Mouse (Mus musculus) hindbrain, embryonic 12.5 days (tissue): Measurements from ENCODE around the gene E430018J23Rik. TPM values are rescaled to one million over a fixed set of nuclear protein-coding genes. Genes with fewer than 3 reads are reported as not detected.
A peak's percentile ranks its signal among the peaks of the same experiment; 100 is the strongest.
"Not testable (repeated sequence)": the region's sequence is repeated elsewhere in the genome, so short reads cannot be mapped to it uniquely, and the experiment has no call there.

Experiments used
- ATAC-seq: fragments of 200-750 bp; cut with Nextera tagmentation; 2 replicates; pipeline ENCODE4 v1.8.0; 2017; ENCODE audit warnings: moderate TSS enrichment; ENCODE audit not compliant: low FRiP score
- H3K27ac ChIP-seq: fragments of 300-500 bp; sonication (generic); 2 replicates; pipeline ENCODE4 v1.5.1; 2016; ENCODE audit warnings: mild to moderate bottlenecking
- H3K27me3 ChIP-seq: fragments of 300-500 bp; sonication (generic); 2 replicates; pipeline ENCODE4 v1.6.1; 2016; ENCODE audit warnings: mild to moderate bottlenecking
- H3K36me3 ChIP-seq: fragments of 300-500 bp; sonication (generic); 2 replicates; pipeline ENCODE4 v1.6.1; 2016; ENCODE audit warnings: mild to moderate bottlenecking
- H3K4me1 ChIP-seq: fragments of 300-500 bp; sonication (generic); 2 replicates; pipeline ENCODE4 v1.6.1; 2016
- H3K4me2 ChIP-seq: fragments of 300-500 bp; sonication (generic); replicated peaks from 2 replicates; pipeline ENCODE4 v1.6.1; 2016; ENCODE audit warnings: mild to moderate bottlenecking
- H3K4me3 ChIP-seq: fragments of 300-500 bp; sonication (generic); 2 replicates; pipeline ENCODE4 v1.5.1; 2016; ENCODE audit warnings: mild to moderate bottlenecking
- H3K9ac ChIP-seq: fragments of 300-500 bp; sonication (generic); 2 replicates; pipeline ENCODE4 v1.6.1; 2016; ENCODE audit warnings: mild to moderate bottlenecking, moderate library complexity
- H3K9me3 ChIP-seq: fragments of 300-500 bp; sonication (generic); replicated peaks from 2 replicates; pipeline ENCODE4 v1.6.1; 2016; ENCODE audit warnings: mild to moderate bottlenecking
- WGBS: fragments of 180-500 bp; shearing (Covaris S2); methylation state at CpG from one replicate; pipeline ENCODE4 v1.1.7; 2016; 5-methylcytosine and 5-hydroxymethylcytosine counted together
- polyA plus RNA-seq: library from polyadenylated mRNA; unstranded; fragments of >200 nt; fragmentation: Nextera tagmentation; extraction: Ambion mirVana; gene quantifications from 2 replicates; pipeline ENCODE4 v1.2.1, GENCODE M21; 2016

The E430018J23Rik gene
- polyA plus RNA-seq, 1 experiment from 2014 or later = 6.8 TPM

DNA sequence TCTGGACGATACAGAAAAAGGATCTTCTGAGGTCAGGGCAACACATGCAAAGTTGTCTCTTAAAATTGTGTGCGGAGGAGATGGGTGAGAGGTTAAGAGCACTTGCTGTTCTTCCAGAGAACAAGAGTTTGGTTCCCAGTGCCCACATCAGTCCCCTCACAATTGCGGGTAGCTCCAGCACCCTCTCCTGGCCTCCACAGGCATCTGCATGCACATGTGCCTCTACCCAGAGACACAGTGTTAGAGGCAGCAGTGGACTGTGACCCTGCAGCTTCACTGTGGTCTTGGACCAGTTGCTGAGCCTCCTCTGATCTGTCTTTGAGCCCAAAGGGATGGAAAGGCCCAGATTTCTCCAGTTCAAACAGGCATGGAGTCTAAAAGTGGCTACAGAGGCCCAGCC is 21.6 kb downstream of the E430018J23Rik start:
- H3K36me3 ChIP-seq, H3K4me3 ChIP-seq, H3K4me1 ChIP-seq, H3K9me3 ChIP-seq, H3K4me2 ChIP-seq, ATAC-seq, H3K27ac ChIP-seq, H3K9ac ChIP-seq, H3K27me3 ChIP-seq: not testable (repeated sequence)
- 82% methylated on average over 3 of the region's 3 CpGs for WGBS

- no peaks in the 10 kb centered on the region for H3K9me3 ChIP-seq
- H3K4me3 ChIP-seq = no peak overlapping the region
- H3K27me3 ChIP-seq = no peaks in the 10 kb centered on the region
- H3K36me3 ChIP-seq = peaks cover 7% of the 10 kb centered on the region
- no peak overlapping the region for H3K9ac ChIP-seq
- H3K27ac ChIP-seq = no peak overlapping the region
- no peaks in the 10 kb centered on the region for H3K4me1 ChIP-seq
- no peak overlapping the region for H3K4me2 ChIP-seq
- ATAC-seq = no peak
- 89% methylated on average over 2 of the region's 2 CpGs for WGBS
These were observed 22.2 kb downstream of the E430018J23Rik start for GRCm38 (mm10) chr7:127371213-127371612.

GRCm38 (mm10) chr7:127366249-127366648 is 27.2 kb downstream of the E430018J23Rik start:
- WGBS = 84% methylated on average over 3 of the region's 3 CpGs
- no peaks in the 10 kb centered on the region for H3K9me3 ChIP-seq
- no peak overlapping the region for H3K9ac ChIP-seq
- H3K4me2 ChIP-seq = no peak overlapping the region
- peaks cover 9% of the 10 kb centered on the region; the same call in 1 of the 2 replicates for H3K4me1 ChIP-seq
- H3K4me3 ChIP-seq = no peak overlapping the region
- H3K27ac ChIP-seq = no peak overlapping the region
- no peak for ATAC-seq
- H3K36me3 ChIP-seq = no peaks in the 10 kb centered on the region
- H3K27me3 ChIP-seq = peaks cover 15% of the 10 kb centered on the region

DNA sequence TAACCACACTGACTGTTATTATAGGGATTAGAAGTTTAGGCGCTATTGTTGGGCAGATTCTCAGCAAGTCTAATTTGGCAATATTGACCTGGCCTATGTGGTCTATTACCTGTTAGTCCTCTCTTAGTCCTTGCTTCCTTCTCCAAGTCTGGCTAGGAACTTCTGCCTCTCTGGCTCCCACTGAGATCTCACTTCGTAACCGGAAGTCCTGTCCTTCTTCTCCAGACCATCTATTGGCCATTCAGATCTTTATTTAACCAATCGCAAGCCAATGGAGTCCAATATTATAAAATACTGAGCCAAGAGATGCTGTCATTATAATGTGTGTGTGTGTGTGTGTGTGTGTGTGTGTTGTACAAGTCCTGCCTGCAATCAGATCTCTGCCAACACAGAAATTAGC is 29.3 kb downstream of the E430018J23Rik start:
- H3K36me3 ChIP-seq = no peaks in the 10 kb centered on the region
- H3K4me2 ChIP-seq = peak overlapping the region; percentile 71
- peaks cover 9% of the 10 kb centered on the region; the same call in 1 of the 2 replicates for H3K4me1 ChIP-seq
- WGBS = 55% methylated on average over 4 of the region's 4 CpGs
- no peak overlapping the region for H3K27ac ChIP-seq
- H3K4me3 ChIP-seq = peak overlapping the region; percentile 37
- peaks cover 20% of the 10 kb centered on the region for H3K27me3 ChIP-seq
- H3K9me3 ChIP-seq = no peaks in the 10 kb centered on the region
- H3K9ac ChIP-seq = no peak overlapping the region
- ATAC-seq = no peak

DNA sequence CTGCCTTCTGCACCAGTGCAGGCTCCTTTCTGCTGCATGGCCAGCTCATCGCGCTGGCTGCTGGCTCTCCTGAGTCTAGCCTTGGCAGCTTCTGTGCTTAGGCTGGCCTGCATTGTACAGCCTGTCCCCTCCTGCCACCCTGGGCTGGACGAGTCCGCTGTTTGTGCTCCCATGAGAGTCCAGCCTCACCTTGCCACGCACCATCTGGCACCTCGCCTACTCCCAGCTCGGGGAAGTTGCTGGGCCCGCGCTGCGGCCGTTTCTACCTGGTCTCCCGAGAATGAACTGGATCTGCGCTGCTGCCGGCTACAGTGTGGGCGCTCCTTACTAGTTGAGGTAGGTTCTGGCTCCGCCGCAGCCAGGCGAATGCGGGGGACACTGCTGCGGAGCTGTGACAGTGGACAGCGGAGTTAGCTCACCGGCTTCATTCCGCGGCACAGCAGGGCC is 29.9 kb downstream of the E430018J23Rik start:
- ATAC-seq = peak; percentile 43; the same call in 1 of the 2 replicates
- WGBS = 2% methylated on average over 24 of the region's 24 CpGs

DNA sequence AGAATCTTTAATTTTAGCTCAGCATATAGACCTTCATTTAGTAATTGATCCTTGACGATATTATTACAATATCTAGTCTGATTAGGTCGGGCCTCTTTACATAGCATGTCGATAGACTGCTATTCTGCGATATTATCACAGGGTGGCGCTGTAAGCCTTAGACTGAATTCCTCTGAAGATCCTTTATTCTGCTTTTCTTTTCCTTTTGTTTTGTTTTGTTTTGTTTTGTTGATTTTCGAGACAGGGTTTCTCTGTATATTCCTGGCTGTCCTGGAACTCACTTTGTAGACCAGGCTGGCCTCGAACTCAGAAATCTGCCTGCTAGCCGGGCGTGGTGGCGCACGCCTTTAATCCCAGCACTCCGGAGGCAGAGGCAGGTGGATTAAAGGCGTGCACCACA is 31.0 kb downstream of the E430018J23Rik start:
- 20% methylated on average over 13 of the region's 13 CpGs for WGBS
- Histone ChIP-seq H3K27me3 (peaks cover 27% of the 10 kb centered on the region), H3K4me2 (0 out of 2 replicates have a peak overlapping the region, but pooled peaks have one; percentile 25), H3K4me3 (0 out of 2 replicates have a peak overlapping the region, but pooled peaks have one; percentile 11)
- not testable (repeated sequence) for H3K9ac ChIP-seq, H3K9me3 ChIP-seq, H3K27ac ChIP-seq, H3K36me3 ChIP-seq, ATAC-seq, H3K4me1 ChIP-seq

More for the DNA sequence above, 29.9 kb downstream of the E430018J23Rik start:
- 0 out of 2 replicates have a peak overlapping the region, but pooled peaks have one; percentile 40 for H3K27ac ChIP-seq
- H3K4me1 ChIP-seq = peaks cover 9% of the 10 kb centered on the region; the same call in 1 of the 2 replicates
- no peaks in the 10 kb centered on the region for H3K9me3 ChIP-seq
- peak overlapping the region; percentile 69 for H3K9ac ChIP-seq
- peak overlapping the region; percentile 71 for H3K4me2 ChIP-seq
- no peaks in the 10 kb centered on the region for H3K36me3 ChIP-seq
- H3K27me3 ChIP-seq = peaks cover 20% of the 10 kb centered on the region
- H3K4me3 ChIP-seq = peak overlapping the region; percentile 37

- H3K9me3 ChIP-seq = no peaks in the 10 kb centered on the region
These were observed 32.0 kb downstream of the E430018J23Rik start for GRCm38 (mm10) chr7:127361449-127361848.

DNA sequence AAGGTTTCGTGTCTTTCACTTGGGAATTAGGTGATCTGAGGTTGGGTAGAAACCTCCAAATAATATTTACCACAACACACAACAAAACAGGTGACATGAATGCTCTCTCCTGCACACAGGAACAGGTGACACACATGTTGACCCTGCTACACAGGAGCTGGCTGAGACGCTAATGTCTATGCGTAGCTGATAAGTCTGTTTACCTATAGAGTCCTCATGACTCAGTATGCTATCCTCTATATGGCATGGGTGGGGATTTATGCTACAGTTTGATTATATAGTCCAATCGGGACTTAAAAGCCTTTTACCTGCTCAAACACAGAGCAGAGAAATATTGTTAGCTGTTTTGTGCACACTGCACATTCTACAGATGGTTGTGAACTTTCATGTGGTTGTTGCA is 33.2 kb downstream of the E430018J23Rik start:
- Histone ChIP-seq H3K36me3 (no peaks in the 10 kb centered on the region), H3K9me3 (no peaks in the 10 kb centered on the region), H3K4me3 (no peak overlapping the region), H3K27me3 (peaks cover 22% of the 10 kb centered on the region), H3K4me2 (no peak overlapping the region), H3K27ac (no peak overlapping the region), H3K9ac (no peak overlapping the region), H3K4me1 (peaks cover 9% of the 10 kb centered on the region; the same call in 1 of the 2 replicates)
- 81% methylated on average over 4 of the region's 4 CpGs for WGBS
- ATAC-seq = no peak

More at GRCm38 (mm10) chr7:127361449-127361848, 32.0 kb downstream of the E430018J23Rik start:
- peaks cover 27% of the 10 kb centered on the region for H3K27me3 ChIP-seq
- no peak overlapping the region for H3K27ac ChIP-seq
- H3K9ac ChIP-seq = no peak overlapping the region
- no peaks in the 10 kb centered on the region for H3K36me3 ChIP-seq
- ATAC-seq = no peak
- 55% methylated on average over 12 of the region's 13 CpGs for WGBS
- no peak overlapping the region for H3K4me2 ChIP-seq
- H3K4me1 ChIP-seq = peaks cover 9% of the 10 kb centered on the region; the same call in 1 of the 2 replicates
- no peak overlapping the region for H3K4me3 ChIP-seq

GRCm38 (mm10) chr7:127358472-127358871 is 35.0 kb downstream of the E430018J23Rik start:
- Histone ChIP-seq H3K4me2 (no peak overlapping the region), H3K9ac (no peak overlapping the region), H3K27ac (no peak overlapping the region), H3K27me3 (peaks cover 19% of the 10 kb centered on the region), H3K4me1 (peaks cover 3% of the 10 kb centered on the region; the same call in 1 of the 2 replicates), H3K4me3 (no peak overlapping the region), H3K9me3 (no peaks in the 10 kb centered on the region), H3K36me3 (no peaks in the 10 kb centered on the region)
- no peak for ATAC-seq
- WGBS = 73% methylated on average over 4 of the region's 4 CpGs

DNA sequence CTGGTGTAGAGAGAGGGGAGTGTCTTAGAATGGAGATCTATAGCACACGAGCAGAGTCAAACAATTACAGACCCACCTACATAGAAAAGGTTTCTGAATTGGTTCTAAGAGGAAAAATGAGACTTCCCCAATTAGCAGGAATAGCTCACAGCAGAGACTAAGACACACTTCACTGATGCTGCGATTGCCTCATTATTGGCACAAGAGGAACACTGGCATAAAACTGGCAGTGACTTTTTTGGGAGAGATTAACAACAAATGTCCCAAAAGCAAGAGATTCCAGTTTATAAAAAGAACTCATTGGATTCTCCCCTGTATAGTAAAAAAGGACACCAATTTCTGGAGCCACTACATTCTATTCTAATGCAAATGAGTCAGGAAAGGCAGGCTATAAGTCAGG is 35.6 kb downstream of the E430018J23Rik start:
- no peak overlapping the region for H3K4me3 ChIP-seq
- no peak overlapping the region for H3K4me2 ChIP-seq
- ATAC-seq = no peak
- 65% methylated on average over 2 of the region's 2 CpGs for WGBS
- H3K9ac ChIP-seq = no peak overlapping the region
- no peaks in the 10 kb centered on the region for H3K4me1 ChIP-seq
- H3K36me3 ChIP-seq = no peaks in the 10 kb centered on the region
- H3K9me3 ChIP-seq = no peaks in the 10 kb centered on the region
- H3K27ac ChIP-seq = no peak overlapping the region
- H3K27me3 ChIP-seq = peaks cover 17% of the 10 kb centered on the region

DNA sequence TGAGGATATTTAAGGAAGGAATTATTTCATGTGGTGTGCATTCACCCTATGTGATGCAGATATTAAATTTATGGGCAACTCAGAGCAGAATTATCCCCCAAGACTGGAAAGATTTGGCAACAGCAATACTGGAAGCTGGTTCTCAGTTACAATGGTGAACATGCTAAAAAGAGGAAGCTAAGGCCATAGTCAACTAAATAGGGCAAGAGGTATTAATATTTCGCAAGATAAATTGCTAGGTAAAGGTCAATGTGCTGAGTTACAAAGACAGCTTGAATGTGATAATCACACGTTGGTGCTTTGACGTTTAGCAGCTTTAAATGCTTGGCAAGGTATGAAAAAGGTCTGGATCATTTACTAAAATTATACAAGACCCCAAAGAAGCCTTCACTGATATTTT is 37.6 kb downstream of the E430018J23Rik start:
- no peak for ATAC-seq
- Histone ChIP-seq H3K4me1 (no peaks in the 10 kb centered on the region), H3K4me2 (no peak overlapping the region), H3K9ac (no peak overlapping the region), H3K4me3 (no peak overlapping the region), H3K27me3 (peaks cover 10% of the 10 kb centered on the region), H3K36me3 (no peaks in the 10 kb centered on the region), H3K9me3 (no peaks in the 10 kb centered on the region), H3K27ac (no peak overlapping the region)
- WGBS = 72% methylated on average over 3 of the region's 3 CpGs

- Histone ChIP-seq H3K36me3 (no peaks in the 10 kb centered on the region), H3K4me2 (no peak overlapping the region), H3K9me3 (no peaks in the 10 kb centered on the region), H3K27ac (no peak overlapping the region), H3K4me1 (peaks cover 7% of the 10 kb centered on the region), H3K9ac (no peak overlapping the region), H3K4me3 (no peak overlapping the region), H3K27me3 (no peaks in the 10 kb centered on the region)
- ATAC-seq = no peak
- WGBS = 94% methylated on average over 5 of the region's 5 CpGs
These were observed 42.0 kb downstream of the E430018J23Rik start for GRCm38 (mm10) chr7:127351230-127352004.
